Mouse (Mus musculus) megakaryocyte, adult 5-6 weeks (primary cell): ENCODE results near the gene Hipk3. TPM values are rescaled to one million over a fixed set of nuclear protein-coding genes. Genes with fewer than 3 reads are reported as not detected.

Experiments
- total RNA-seq, 2 experiments: library from RNA; stranded (forward) in 1 of 2; stranded (reverse) in 1 of 2; fragments of 153-499, 151-499 nt in 1 of 2; fragments of 221-1000, 200-1000 nt in 1 of 2; gene quantifications; 2 replicates each; pipeline versions ENCODE4 v1.2.3 to v1.2.4; 2015 to 2017

The Hipk3 gene
- total RNA-seq, 2 experiments from 2014 or later = 39.1 to 53.1 TPM

Other genes with a start within 250 kb of the Hipk3 start
- not detected in 2 replicates for gene D430041D05Rik, start 83.4 kb downstream of the Hipk3 start, total RNA-seq (2015)
- gene D430041D05Rik, start 83.4 kb downstream of the Hipk3 start, total RNA-seq (2017) = not detected in 2 replicates
- 32.8 and 34.0 TPM in 2 replicates for gene Cstf3, start 96.1 kb upstream of the Hipk3 start, total RNA-seq (2015)
- 16.0 and 21.5 TPM in 2 replicates for gene Cstf3, start 96.1 kb upstream of the Hipk3 start, total RNA-seq (2017)
- 10.6 and 14.6 TPM in 2 replicates for gene Tcp11l1, start 217.7 kb upstream of the Hipk3 start, total RNA-seq (2015)
- 3.0 and 6.7 TPM in 2 replicates for gene Tcp11l1, start 217.7 kb upstream of the Hipk3 start, total RNA-seq (2017)
- not detected in 2 replicates for gene Pin1rt1, start 221.9 kb upstream of the Hipk3 start, total RNA-seq (2015)
- gene Pin1rt1, start 221.9 kb upstream of the Hipk3 start, total RNA-seq (2017) = not detected in 2 replicates
- 14.2 and 15.3 TPM in 2 replicates for gene Depdc7, start 248.4 kb upstream of the Hipk3 start, total RNA-seq (2015)
- gene Depdc7, start 248.4 kb upstream of the Hipk3 start, total RNA-seq (2017) = 14.0 and 20.2 TPM in 2 replicates